Mouse (Mus musculus) midbrain, embryonic 16.5 days (tissue): ENCODE results near the gene Zfand3. TPM values are rescaled to one million over a fixed set of nuclear protein-coding genes. Genes with fewer than 3 reads are reported as not detected.

Experiments used
- ATAC-seq: fragments of 200-750 bp; cut with Nextera tagmentation; 2 replicates; pipeline ENCODE4 v1.8.0; 2017; ENCODE audit warnings: moderate TSS enrichment
- H3K27ac ChIP-seq: fragments of 300-500 bp; sonication (generic); 2 replicates; pipeline ENCODE4 v1.5.1; 2014; ENCODE audit warnings: mild to moderate bottlenecking, low read length, mixed read lengths
- H3K27me3 ChIP-seq: fragments of 300-500 bp; sonication (generic); 2 replicates; pipeline ENCODE4 v1.6.1; 2014; ENCODE audit warnings: low read depth, low read length, mixed read lengths; ENCODE audit not compliant: control insufficient read depth, insufficient read depth
- H3K36me3 ChIP-seq: fragments of 300-500 bp; sonication (generic); 2 replicates; pipeline ENCODE4 v1.6.1; 2014; ENCODE audit warnings: mild to moderate bottlenecking, low read length, moderate library complexity, mixed read lengths; ENCODE audit not compliant: control insufficient read depth, insufficient read depth
- H3K4me1 ChIP-seq: fragments of 300-500 bp; sonication (generic); 2 replicates; pipeline ENCODE4 v1.6.1; 2014; ENCODE audit warnings: mild to moderate bottlenecking, low read length, mixed read lengths; ENCODE audit not compliant: control insufficient read depth, insufficient read depth
- H3K4me2 ChIP-seq: fragments of 300-500 bp; sonication (generic); 2 replicates; pipeline ENCODE4 v1.6.1; 2014; ENCODE audit warnings: mild to moderate bottlenecking, low read length, mixed read lengths
- H3K4me3 ChIP-seq: fragments of 300-500 bp; sonication (generic); 2 replicates; pipeline ENCODE4 v1.5.1; 2014; ENCODE audit warnings: low read depth, mild to moderate bottlenecking, low read length, moderate library complexity, mixed read lengths
- H3K9ac ChIP-seq: fragments of 300-500 bp; sonication (generic); 2 replicates; pipeline ENCODE4 v1.6.1; 2014; ENCODE audit warnings: low read depth, low read length, mixed read lengths
- H3K9me3 ChIP-seq: fragments of 300-500 bp; sonication (generic); replicated peaks from 2 replicates; pipeline ENCODE4 v1.6.1; 2014; ENCODE audit warnings: mild to moderate bottlenecking, low read length, mixed read lengths; ENCODE audit not compliant: control insufficient read depth, poor library complexity, severe bottlenecking
- WGBS: fragments of 180-500 bp; shearing (Covaris S2); extraction: QIAGEN DNeasy Blood & Tissue Kit; methylation state at CpG from one replicate; pipeline ENCODE4 v1.1.7; 2014; 5-methylcytosine and 5-hydroxymethylcytosine counted together
- polyA plus RNA-seq: library from polyadenylated mRNA; unstranded; fragments of >200 nt; fragmentation: Nextera tagmentation; extraction: Ambion mirVana; gene quantifications from 2 replicates; pipeline ENCODE4 v1.2.1, GENCODE M21; 2015

Zfand3 gene
- polyA plus RNA-seq, 1 experiment from 2014 or later = 48.7 TPM

GRCm38 (mm10) chr17:30154144-30154543, 149.6 kb downstream of the Zfand3 start:
- ATAC-seq = no peak
- Histone ChIP-seq H3K27me3 (no peaks in the 10 kb centered on the region), H3K27ac (no peak overlapping the region), H3K9ac (no peak overlapping the region), H3K36me3 (no peaks in the 10 kb centered on the region), H3K4me1 (peaks cover 44% of the 10 kb centered on the region), H3K4me3 (no peak overlapping the region), H3K4me2 (no peak overlapping the region), H3K9me3 (no peaks in the 10 kb centered on the region)
- WGBS = 72% methylated on average over 4 of the region's 4 CpGs

GRCm38 (mm10) chr17:30154861-30155260, 150.3 kb downstream of the Zfand3 start:
- ATAC-seq = no peak
- no peak overlapping the region for H3K4me2 ChIP-seq
- H3K4me3 ChIP-seq = no peak overlapping the region
- H3K9me3 ChIP-seq = no peaks in the 10 kb centered on the region
- peaks cover 44% of the 10 kb centered on the region for H3K4me1 ChIP-seq
- H3K9ac ChIP-seq = no peak overlapping the region
- no peak overlapping the region for H3K27ac ChIP-seq
- no peaks in the 10 kb centered on the region for H3K27me3 ChIP-seq
- H3K36me3 ChIP-seq = no peaks in the 10 kb centered on the region
- 81% methylated on average over 1 of the region's 1 CpGs for WGBS

- no peak overlapping the region for H3K4me2 ChIP-seq
- H3K27ac ChIP-seq = no peak overlapping the region
Observed at GRCm38 (mm10) chr17:30155411-30155925, 150.9 kb downstream of the Zfand3 start.

GRCm38 (mm10) chr17:30158419-30159108, 154.0 kb downstream of the Zfand3 start:
- Histone ChIP-seq H3K27me3 (no peaks in the 10 kb centered on the region), H3K4me2 (peak overlapping the region; percentile 12; the same call in 1 of the 2 replicates), H3K4me3 (no peak overlapping the region), H3K36me3 (no peaks in the 10 kb centered on the region), H3K27ac (peak overlapping the region; percentile 59), H3K9ac (no peak overlapping the region), H3K4me1 (peaks cover 34% of the 10 kb centered on the region), H3K9me3 (no peaks in the 10 kb centered on the region)
- WGBS = 36% methylated on average over 10 of the region's 10 CpGs
- peak; percentile 29; the same call in 1 of the 2 replicates for ATAC-seq

More at GRCm38 (mm10) chr17:30155411-30155925, 150.9 kb downstream of the Zfand3 start:
- Histone ChIP-seq H3K9me3 (no peaks in the 10 kb centered on the region), H3K27me3 (no peaks in the 10 kb centered on the region), H3K4me1 (peaks cover 38% of the 10 kb centered on the region), H3K4me3 (no peak overlapping the region), H3K9ac (no peak overlapping the region), H3K36me3 (no peaks in the 10 kb centered on the region)
- 58% methylated on average over 7 of the region's 7 CpGs for WGBS
- ATAC-seq = no peak

- Histone ChIP-seq H3K4me1 (peaks cover 31% of the 10 kb centered on the region), H3K4me3 (no peak overlapping the region), H3K36me3 (no peaks in the 10 kb centered on the region), H3K27ac (no peak overlapping the region), H3K4me2 (no peak overlapping the region), H3K9me3 (no peaks in the 10 kb centered on the region), H3K27me3 (no peaks in the 10 kb centered on the region), H3K9ac (no peak overlapping the region)
- 72% methylated on average over 5 of the region's 5 CpGs for WGBS
- ATAC-seq = no peak
Observed at GRCm38 (mm10) chr17:30159341-30159740, 154.8 kb downstream of the Zfand3 start.

- H3K27ac ChIP-seq = no peak overlapping the region
- H3K9me3 ChIP-seq = no peaks in the 10 kb centered on the region
- 80% methylated on average over 14 of the region's 14 CpGs for WGBS
- no peak overlapping the region for H3K4me2 ChIP-seq
- no peaks in the 10 kb centered on the region for H3K36me3 ChIP-seq
- ATAC-seq = no peak
- no peak overlapping the region for H3K4me3 ChIP-seq
- H3K9ac ChIP-seq = no peak overlapping the region
- no peaks in the 10 kb centered on the region for H3K27me3 ChIP-seq
- peaks cover 29% of the 10 kb centered on the region for H3K4me1 ChIP-seq
Observed at GRCm38 (mm10) chr17:30160823-30161432, 156.4 kb downstream of the Zfand3 start.

- Histone ChIP-seq H3K4me1 (peaks cover 21% of the 10 kb centered on the region), H3K4me2 (no peak overlapping the region), H3K27ac (no peak overlapping the region), H3K4me3 (no peak overlapping the region), H3K36me3 (no peaks in the 10 kb centered on the region), H3K27me3 (no peaks in the 10 kb centered on the region), H3K9ac (no peak overlapping the region), H3K9me3 (no peaks in the 10 kb centered on the region)
- 93% methylated on average over 5 of the region's 5 CpGs for WGBS
- ATAC-seq = no peak
Observed at GRCm38 (mm10) chr17:30162983-30163382, 158.4 kb downstream of the Zfand3 start.

- Histone ChIP-seq H3K27me3 (no peaks in the 10 kb centered on the region), H3K36me3 (no peaks in the 10 kb centered on the region), H3K27ac (no peak overlapping the region), H3K4me1 (peaks cover 13% of the 10 kb centered on the region), H3K4me2 (no peak overlapping the region), H3K9me3 (no peaks in the 10 kb centered on the region), H3K4me3 (no peak overlapping the region), H3K9ac (no peak overlapping the region)
- no peak for ATAC-seq
- 91% methylated on average over 6 of the region's 6 CpGs for WGBS
Observed at GRCm38 (mm10) chr17:30163793-30164192, 159.3 kb downstream of the Zfand3 start.

GRCm38 (mm10) chr17:30164818-30165217, 160.3 kb downstream of the Zfand3 start:
- no peak overlapping the region for H3K9ac ChIP-seq
- no peak overlapping the region for H3K4me2 ChIP-seq
- no peaks in the 10 kb centered on the region for H3K27me3 ChIP-seq
- H3K27ac ChIP-seq = no peak overlapping the region
- peaks cover 3% of the 10 kb centered on the region for H3K4me1 ChIP-seq
- WGBS = 50% methylated on average over 9 of the region's 9 CpGs
- no peaks in the 10 kb centered on the region for H3K36me3 ChIP-seq
- no peak overlapping the region for H3K4me3 ChIP-seq
- no peak for ATAC-seq
- no peaks in the 10 kb centered on the region for H3K9me3 ChIP-seq
